Mouse (Mus musculus) bone marrow, adult 2 months (tissue): ENCODE measurements around the gene Mmrn1.

Experiments
- CTCF ChIP-seq: fragments of 200-500 bp; IDR thresholded peaks from 2 replicates; pipeline ENCODE4 v1.5.1; 2011; ENCODE audit warnings: low read length, control low read depth; ENCODE audit not compliant: control insufficient read depth, insufficient read depth
- POLR2A ChIP-seq: fragments of 200-500 bp; IDR thresholded peaks from 2 replicates; pipeline ENCODE4 v1.6.1; 2011; ENCODE audit warnings: low read depth, mild to moderate bottlenecking, control low read depth, low read length, borderline replicate concordance; ENCODE audit not compliant: control insufficient read depth

- TF ChIP-seq CTCF = no peak
- no peak for TF ChIP-seq POLR2A
Measured at GRCm38 (mm10) chr6:60993386-60994108, 68.8 kb downstream of the Mmrn1 start.
